Mouse (Mus musculus): ENCODE measurements around the gene Trpm1. TPM values are rescaled to one million over a fixed set of nuclear protein-coding genes. Genes with fewer than 3 reads are reported as not detected.

Trpm1 gene
- polyA plus RNA-seq, 1 experiment from 2014 or later, result 0.21 TPM

DNA sequence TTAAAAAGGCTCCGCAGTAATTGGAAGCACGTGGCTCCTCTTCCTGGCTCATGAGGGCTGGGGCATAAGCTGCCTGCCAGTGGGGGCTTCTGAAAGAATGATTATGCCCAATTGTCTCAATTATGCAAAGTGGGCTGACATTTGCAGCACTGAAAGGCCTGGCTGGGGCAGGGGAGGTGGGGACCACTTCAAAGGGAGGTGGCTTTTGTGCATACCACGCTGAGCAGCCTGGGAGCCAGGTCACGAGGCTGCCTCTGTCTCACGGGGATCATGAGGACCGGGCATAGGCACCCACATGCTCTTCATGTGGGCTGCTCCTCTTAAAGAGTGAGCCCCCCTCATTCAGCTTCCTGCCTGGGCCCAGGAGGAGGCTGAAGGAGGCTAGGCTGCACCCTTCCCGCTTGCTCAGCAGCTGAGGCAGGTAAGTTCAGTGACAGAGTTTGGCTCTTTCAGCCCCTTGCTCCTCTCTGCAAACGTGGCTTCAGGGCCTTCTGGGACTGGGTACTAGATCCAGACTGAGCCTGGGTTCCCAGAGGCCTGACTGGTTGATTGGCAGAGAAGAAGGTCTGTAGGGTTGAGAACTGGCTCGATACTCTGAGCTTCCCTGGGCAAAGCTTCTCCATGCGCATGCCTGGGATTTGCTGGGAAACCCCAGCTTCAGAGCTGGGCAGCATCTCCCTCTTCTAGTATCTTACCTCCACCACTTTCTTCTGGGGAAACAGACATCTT lies 31.7 kb downstream of the Trpm1 start:
- Histone ChIP-seq H3K4me1 (no peaks in the 10 kb centered on the region), H3K36me3 (no peaks in the 10 kb centered on the region), H3K9me3 (no peaks in the 10 kb centered on the region), H3K4me3 (no peak overlapping the region), H3K27me3 (ENCODE audit: insufficient read depth, poor library complexity, severe bottlenecking) (peaks cover 6% of the 10 kb centered on the region; the same call in 1 of the 2 replicates), H3K27ac (no peak overlapping the region)
- no peak for DNase-seq (ENCODE audit: low spot score)
- WGBS, result 40% methylated on average over 10 of the region's 10 CpGs

DNA sequence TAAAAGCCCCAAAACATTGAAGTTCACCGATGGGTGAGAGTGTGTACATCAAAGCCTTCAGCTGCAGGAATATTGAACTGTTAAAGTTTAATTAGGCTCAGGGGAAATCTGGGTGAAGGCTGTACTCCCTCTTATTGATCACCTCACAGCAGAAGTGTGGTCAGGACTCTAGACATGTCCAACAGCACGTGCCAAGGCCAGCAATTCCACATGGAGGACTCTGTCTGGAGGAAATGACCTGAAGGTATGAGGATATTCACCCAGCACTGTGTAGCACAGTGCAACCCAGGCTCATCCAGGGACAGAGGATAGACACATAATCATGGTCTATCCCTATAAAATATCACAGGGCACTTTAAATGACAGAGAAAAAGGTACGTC lies 32.3 kb downstream of the Trpm1 start:
- Histone ChIP-seq H3K27me3 (ENCODE audit: insufficient read depth, poor library complexity, severe bottlenecking) (peaks cover 6% of the 10 kb centered on the region; the same call in 1 of the 2 replicates), H3K27ac (no peak overlapping the region), H3K4me1 (no peaks in the 10 kb centered on the region), H3K9me3 (no peaks in the 10 kb centered on the region), H3K36me3 (no peaks in the 10 kb centered on the region), H3K4me3 (no peak overlapping the region)
- WGBS, result 79% methylated on average over 3 of the region's 3 CpGs
- no peak for DNase-seq (ENCODE audit: low spot score)

DNA sequence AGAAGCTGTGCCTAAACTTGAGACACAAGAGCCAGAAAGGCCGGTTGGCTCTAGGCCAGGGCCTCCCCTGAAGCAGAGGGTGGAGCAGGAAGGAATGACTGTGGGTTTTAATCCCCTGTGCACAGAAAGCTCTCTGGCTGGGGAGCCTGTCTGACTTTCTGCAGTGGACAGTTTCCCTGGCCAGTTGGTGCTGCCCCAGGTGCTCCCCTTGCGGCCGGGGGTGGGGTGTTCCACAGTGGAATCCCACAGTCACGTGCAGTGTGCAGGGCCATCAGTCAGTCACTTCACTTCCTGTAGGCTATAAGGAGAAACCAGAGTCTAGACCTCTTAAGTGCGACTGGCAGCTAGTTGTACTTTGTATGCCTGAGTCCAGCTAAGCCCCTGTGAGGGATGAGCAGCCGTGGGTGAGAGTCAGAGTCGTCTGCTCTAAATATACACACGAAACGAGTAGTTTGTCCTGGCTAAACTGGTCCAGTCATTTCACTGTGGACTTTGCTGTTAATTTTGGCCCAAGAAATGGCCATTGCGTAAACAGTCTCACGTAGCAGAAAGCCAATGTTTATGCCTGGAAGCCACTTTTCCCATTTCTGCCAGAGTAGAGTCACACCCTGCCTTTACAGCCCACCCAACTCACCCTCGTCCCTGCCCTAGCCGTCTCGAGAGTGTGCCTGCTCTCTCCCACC lies 38.8 kb downstream of the Trpm1 start:
- H3K4me3 ChIP-seq, result no peak overlapping the region
- no peak for DNase-seq (ENCODE audit: low spot score)
- H3K9me3 ChIP-seq, result no peaks in the 10 kb centered on the region
- WGBS, result 45% methylated on average over 14 of the region's 14 CpGs
- H3K27ac ChIP-seq, result peak overlapping the region; percentile 62
- no peaks in the 10 kb centered on the region for H3K27me3 ChIP-seq (ENCODE audit: insufficient read depth, poor library complexity, severe bottlenecking)
- H3K4me1 ChIP-seq, result peaks cover 19% of the 10 kb centered on the region
- no peaks in the 10 kb centered on the region for H3K36me3 ChIP-seq

DNA sequence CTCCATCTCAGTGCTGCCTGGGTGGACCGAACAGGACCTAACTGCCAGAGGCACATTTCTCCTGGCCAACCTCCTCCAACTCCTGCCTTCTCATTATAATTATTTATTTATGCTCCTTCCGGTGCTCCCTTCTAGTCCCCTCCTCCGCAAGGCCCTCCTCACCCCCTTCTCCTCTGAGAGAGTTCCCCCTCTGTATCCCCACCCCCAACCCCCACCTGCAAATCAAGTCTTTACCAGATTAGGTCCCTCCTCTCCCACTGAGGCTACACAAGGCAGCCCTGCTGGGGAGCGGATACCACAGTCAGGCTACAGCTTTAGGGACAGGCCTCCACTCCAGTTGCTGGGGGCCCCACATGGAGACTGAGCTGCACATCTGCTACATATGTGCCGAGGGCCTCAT lies 39.8 kb downstream of the Trpm1 start:
- peaks cover 19% of the 10 kb centered on the region for H3K4me1 ChIP-seq
- no peaks in the 10 kb centered on the region for H3K36me3 ChIP-seq
- 45% methylated on average over 5 of the region's 5 CpGs for WGBS
- no peaks in the 10 kb centered on the region for H3K9me3 ChIP-seq
- peak overlapping the region; percentile 62; the same call in 1 of the 2 replicates for H3K27ac ChIP-seq
- H3K4me3 ChIP-seq, result no peak overlapping the region
- H3K27me3 ChIP-seq (ENCODE audit: insufficient read depth, poor library complexity, severe bottlenecking), result no peaks in the 10 kb centered on the region
- no peak for DNase-seq (ENCODE audit: low spot score)

DNA sequence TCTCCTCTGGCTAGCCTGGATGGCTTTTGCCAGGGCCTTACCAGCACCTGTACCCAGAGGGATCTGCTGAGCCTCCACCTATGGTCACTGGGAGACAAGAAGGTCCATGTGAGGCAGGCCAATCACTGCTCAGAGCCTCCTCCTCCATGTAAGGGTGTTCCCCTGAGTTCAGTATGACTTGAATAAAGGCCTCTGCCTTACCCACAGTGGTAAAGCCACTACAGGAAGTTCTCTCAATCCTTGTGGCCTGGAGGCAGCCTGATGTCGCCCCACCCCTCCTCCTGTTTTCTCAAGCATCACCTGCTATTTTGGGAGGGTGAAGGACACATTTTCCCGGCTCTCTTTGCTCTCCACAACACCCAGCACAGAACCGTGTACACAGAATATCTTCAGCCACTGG lies 42.5 kb downstream of the Trpm1 start:
- no peaks in the 10 kb centered on the region for H3K27me3 ChIP-seq (ENCODE audit: insufficient read depth, poor library complexity, severe bottlenecking)
- no peaks in the 10 kb centered on the region for H3K9me3 ChIP-seq
- WGBS, result 59% methylated on average over 3 of the region's 3 CpGs
- H3K4me1 ChIP-seq, result peaks cover 23% of the 10 kb centered on the region
- H3K36me3 ChIP-seq, result no peaks in the 10 kb centered on the region
- H3K4me3 ChIP-seq, result no peak overlapping the region
- H3K27ac ChIP-seq, result no peak overlapping the region
- no peak for DNase-seq (ENCODE audit: low spot score)

DNA sequence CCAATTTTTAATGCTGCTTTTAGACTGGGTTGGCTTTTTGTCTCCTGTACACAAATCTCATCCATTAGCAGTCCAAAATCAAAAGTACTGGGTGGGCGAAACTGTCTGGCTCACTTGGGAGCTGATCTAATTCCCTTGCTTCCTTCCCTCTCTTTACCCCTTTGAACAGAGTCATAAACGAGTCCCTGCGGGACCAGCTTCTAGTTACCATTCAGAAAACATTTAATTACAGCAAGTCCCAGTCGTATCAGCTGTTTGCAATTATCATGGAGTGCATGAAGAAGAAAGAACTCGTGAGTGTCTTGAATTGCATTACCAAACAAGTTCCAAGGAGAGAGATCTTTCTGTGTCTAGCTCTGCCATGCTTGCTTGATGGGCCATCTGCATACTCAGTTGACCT lies 55.1 kb downstream of the Trpm1 start:
- H3K27ac ChIP-seq, result no peak overlapping the region
- WGBS, result 74% methylated on average over 5 of the region's 5 CpGs
- DNase-seq (ENCODE audit: low spot score), result no peak

DNA sequence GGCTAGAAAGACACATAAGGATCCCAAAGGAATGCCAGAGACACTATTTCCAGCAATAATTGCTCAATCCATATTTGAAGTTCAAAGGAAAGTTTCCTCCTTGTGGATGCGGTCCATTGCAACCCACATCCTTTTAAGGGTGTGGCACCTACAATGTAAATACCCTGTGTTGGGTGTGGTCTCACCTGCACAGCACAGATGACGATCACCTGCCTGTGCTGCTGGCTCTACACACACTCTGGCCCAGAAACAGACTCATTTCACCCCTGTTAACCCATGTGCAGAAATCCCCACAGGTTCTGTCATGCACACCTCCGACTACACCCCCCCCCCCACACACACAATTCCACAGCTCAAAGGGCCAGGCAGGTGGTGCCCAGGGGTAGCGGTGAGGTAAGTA lies 59.2 kb downstream of the Trpm1 start:
- no peak for DNase-seq (ENCODE audit: low spot score)
- H3K36me3 ChIP-seq, result no peaks in the 10 kb centered on the region
- no peaks in the 10 kb centered on the region for H3K9me3 ChIP-seq
- H3K4me1 ChIP-seq, result no peaks in the 10 kb centered on the region
- WGBS, result 85% methylated on average over 4 of the region's 4 CpGs
- H3K27ac ChIP-seq, result no peak overlapping the region
- H3K4me3 ChIP-seq, result no peak overlapping the region
- no peaks in the 10 kb centered on the region for H3K27me3 ChIP-seq (ENCODE audit: insufficient read depth, poor library complexity, severe bottlenecking)

More for the DNA sequence above, 55.1 kb downstream of the Trpm1 start:
- Histone ChIP-seq H3K4me3 (no peak overlapping the region), H3K27me3 (ENCODE audit: insufficient read depth, poor library complexity, severe bottlenecking) (no peaks in the 10 kb centered on the region), H3K36me3 (no peaks in the 10 kb centered on the region), H3K4me1 (no peaks in the 10 kb centered on the region), H3K9me3 (no peaks in the 10 kb centered on the region)

DNA sequence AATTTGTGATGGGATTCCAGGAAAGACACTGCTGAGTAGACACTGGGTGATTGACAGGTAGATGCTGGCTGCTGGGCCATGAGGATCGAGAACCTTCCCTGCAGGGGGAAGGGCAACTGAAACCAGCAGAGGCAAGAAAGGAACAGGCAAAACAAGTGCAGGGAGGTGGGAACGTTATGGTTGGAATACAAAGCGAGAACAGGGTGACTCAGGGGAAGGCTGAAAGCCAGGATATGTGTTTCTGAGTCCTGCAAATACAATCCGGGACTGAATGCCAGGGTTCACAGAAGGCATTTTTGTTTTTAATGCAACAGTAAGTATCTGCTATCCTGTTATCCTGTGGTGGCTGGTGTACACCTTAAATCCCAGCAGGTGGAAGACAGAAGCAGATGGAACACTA lies 60.4 kb downstream of the Trpm1 start:
- no peak overlapping the region for H3K27ac ChIP-seq
- 68% methylated on average over 4 of the region's 4 CpGs for WGBS
- no peaks in the 10 kb centered on the region for H3K4me1 ChIP-seq
- no peak for DNase-seq (ENCODE audit: low spot score)
- no peaks in the 10 kb centered on the region for H3K36me3 ChIP-seq
- no peaks in the 10 kb centered on the region for H3K27me3 ChIP-seq (ENCODE audit: insufficient read depth, poor library complexity, severe bottlenecking)
- no peaks in the 10 kb centered on the region for H3K9me3 ChIP-seq
- H3K4me3 ChIP-seq, result no peak overlapping the region

DNA sequence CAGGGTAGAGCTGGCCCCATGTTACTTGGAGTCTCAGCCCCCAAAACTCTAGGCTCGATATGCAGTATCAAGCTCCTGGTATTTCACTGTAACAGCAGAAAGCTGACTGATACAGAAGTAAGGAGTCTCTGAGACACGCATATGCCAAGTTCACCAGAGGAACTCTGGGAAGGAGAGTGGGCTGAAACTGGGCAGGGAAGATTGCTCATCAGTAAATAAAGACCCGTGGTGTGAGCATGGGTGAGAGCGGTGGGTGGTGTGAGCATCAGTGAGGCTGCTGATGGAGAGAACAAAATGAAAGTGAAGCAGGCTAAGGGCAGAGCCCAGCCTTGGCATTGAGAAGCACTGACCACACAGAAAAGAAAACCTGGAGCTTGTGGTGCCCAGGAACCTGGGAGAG lies 62.0 kb downstream of the Trpm1 start:
- Histone ChIP-seq H3K4me1 (no peaks in the 10 kb centered on the region), H3K36me3 (no peaks in the 10 kb centered on the region), H3K4me3 (no peak overlapping the region), H3K27me3 (ENCODE audit: insufficient read depth, poor library complexity, severe bottlenecking) (no peaks in the 10 kb centered on the region), H3K9me3 (no peaks in the 10 kb centered on the region), H3K27ac (no peak overlapping the region)
- WGBS, result 77% methylated on average over 4 of the region's 4 CpGs
- DNase-seq (ENCODE audit: low spot score), result no peak

DNA sequence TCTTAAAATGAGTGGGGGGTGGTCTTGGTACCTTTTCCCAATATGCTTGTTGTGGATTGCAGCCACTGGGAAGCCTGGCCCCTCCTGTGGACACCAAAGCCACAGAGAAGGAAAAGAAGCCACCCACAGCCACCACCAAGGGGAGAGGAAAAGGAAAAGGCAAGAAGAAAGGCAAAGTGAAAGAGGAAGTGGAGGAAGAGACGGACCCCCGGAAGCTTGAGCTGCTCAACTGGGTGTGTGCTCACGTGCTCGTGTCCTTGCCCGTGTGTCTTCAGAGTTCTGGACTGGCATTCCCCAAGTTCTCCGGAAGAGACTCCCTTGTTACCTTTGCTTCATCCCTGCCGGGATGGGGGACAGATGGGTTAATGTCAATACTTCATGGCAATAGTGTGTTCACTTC lies 63.8 kb downstream of the Trpm1 start:
- no peaks in the 10 kb centered on the region for H3K4me1 ChIP-seq
- DNase-seq (ENCODE audit: low spot score), result no peak
- H3K27ac ChIP-seq, result no peak overlapping the region
- no peaks in the 10 kb centered on the region for H3K27me3 ChIP-seq (ENCODE audit: insufficient read depth, poor library complexity, severe bottlenecking)
- no peaks in the 10 kb centered on the region for H3K9me3 ChIP-seq
- no peak overlapping the region for H3K4me3 ChIP-seq
- no peaks in the 10 kb centered on the region for H3K36me3 ChIP-seq
- WGBS, result 82% methylated on average over 7 of the region's 7 CpGs

DNA sequence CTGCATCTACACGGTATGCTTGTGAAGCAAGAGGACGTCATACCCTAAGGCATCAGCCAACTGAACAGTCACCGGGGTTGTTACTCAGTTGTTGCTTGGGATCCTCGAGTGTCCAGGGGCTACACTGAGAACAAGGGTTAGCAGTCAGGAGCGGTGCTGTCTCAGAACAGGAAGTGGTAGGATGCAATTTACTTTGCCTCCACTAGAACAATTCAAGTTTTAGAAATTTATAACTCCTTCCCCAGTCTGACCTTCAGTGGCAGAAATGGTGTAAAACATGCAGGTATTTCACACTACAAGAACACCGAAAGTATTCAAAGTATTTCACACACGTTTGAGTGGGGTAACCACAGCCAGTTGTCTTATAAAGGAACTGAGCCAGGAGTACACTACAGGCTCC lies 66.1 kb downstream of the Trpm1 start:
- no peak overlapping the region for H3K4me3 ChIP-seq
- H3K27me3 ChIP-seq (ENCODE audit: insufficient read depth, poor library complexity, severe bottlenecking), result no peaks in the 10 kb centered on the region
- DNase-seq (ENCODE audit: low spot score), result no peak
- H3K4me1 ChIP-seq, result no peaks in the 10 kb centered on the region
- no peak overlapping the region for H3K27ac ChIP-seq
- WGBS, result 76% methylated on average over 7 of the region's 7 CpGs
- H3K36me3 ChIP-seq, result no peaks in the 10 kb centered on the region
- H3K9me3 ChIP-seq, result no peaks in the 10 kb centered on the region

DNA sequence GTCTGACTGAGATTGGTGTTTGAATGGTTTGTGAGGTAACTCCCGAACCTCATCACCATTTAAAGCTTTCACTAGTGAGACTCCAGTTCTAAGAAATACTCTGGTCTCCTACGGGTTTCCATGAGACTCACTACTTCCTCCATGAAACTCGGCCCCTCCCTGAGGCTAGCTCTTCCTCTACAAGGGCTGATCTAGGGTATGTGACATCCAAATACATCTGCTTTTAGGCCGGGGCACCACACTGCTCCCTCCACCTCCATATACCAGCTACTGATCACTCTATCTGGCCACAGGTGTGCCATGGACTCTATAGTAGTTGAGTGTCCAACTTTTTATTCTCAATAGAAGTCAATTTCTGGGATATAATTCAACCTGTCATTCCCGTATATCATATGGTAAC lies 69.6 kb downstream of the Trpm1 start:
- no peak overlapping the region for H3K27ac ChIP-seq
- H3K36me3 ChIP-seq, result no peaks in the 10 kb centered on the region
- no peaks in the 10 kb centered on the region for H3K4me1 ChIP-seq
- no peaks in the 10 kb centered on the region for H3K9me3 ChIP-seq
- no peaks in the 10 kb centered on the region for H3K27me3 ChIP-seq (ENCODE audit: insufficient read depth, poor library complexity, severe bottlenecking)
- no peak for DNase-seq (ENCODE audit: low spot score)
- WGBS, result 86% methylated on average over 5 of the region's 5 CpGs
- no peak overlapping the region for H3K4me3 ChIP-seq

DNA sequence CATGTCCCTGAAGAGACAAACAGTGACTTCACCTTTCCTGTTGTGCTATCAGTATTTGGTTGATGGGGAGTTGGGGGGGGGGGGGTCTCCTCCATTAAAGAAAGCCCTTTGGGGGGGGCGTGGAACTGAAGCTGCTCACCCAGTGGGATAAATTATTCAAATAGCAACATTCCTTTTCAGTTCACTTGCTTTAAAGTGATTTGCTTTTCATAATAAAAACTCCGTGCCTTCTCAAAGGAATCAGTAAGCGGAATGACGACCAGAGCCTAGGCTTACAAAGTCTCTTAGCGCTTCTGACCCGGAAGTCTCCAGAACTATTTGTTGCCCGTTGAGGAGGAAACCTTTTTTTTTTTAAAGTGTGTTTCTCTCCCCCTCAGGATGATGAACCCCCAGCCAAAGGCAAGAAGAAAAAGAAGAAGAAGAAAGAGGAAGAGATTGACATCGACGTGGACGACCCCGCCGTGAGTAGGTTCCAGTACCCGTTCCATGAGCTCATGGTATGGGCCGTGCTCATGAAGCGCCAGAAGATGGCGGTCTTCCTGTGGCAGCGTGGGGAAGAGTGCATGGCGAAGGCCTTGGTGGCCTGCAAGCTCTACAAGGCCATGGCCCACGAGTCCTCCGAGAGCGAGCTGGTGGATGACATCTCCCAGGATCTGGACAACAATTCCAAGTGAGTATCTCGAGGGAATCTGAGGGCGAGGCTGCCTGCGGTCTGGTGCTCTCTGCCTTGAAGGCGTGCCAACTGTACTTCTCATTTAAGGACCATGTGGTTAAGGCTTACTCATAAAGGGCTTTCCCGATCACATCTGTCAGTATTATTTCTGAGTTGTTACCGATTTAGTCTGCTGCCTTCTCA lies 72.9 kb downstream of the Trpm1 start:
- no peak overlapping the region for H3K27ac ChIP-seq
- no peak for DNase-seq (ENCODE audit: low spot score)
- 87% methylated on average over 27 of the region's 27 CpGs for WGBS
- no peaks in the 10 kb centered on the region for H3K4me1 ChIP-seq
- H3K27me3 ChIP-seq (ENCODE audit: insufficient read depth, poor library complexity, severe bottlenecking), result no peaks in the 10 kb centered on the region
- no peaks in the 10 kb centered on the region for H3K36me3 ChIP-seq
- H3K4me3 ChIP-seq, result no peak overlapping the region
- no peaks in the 10 kb centered on the region for H3K9me3 ChIP-seq

Data from heart, embryonic 10.5 days (tissue).